Mouse (Mus musculus) heart, embryonic 15.5 days (tissue): ENCODE data around the gene Lima1. TPM values are rescaled to one million over a fixed set of nuclear protein-coding genes. Genes with fewer than 3 reads are reported as not detected.
"Not testable (repeated sequence)": the region's sequence is repeated elsewhere in the genome, so short reads cannot be mapped to it uniquely, and the experiment has no call there.

Experiments used
- ATAC-seq: fragments of 200-750 bp; cut with Nextera tagmentation; replicated peaks from 2 replicates; pipeline ENCODE4 v1.8.0; 2017; ENCODE audit warnings: low read depth, moderate TSS enrichment; ENCODE audit not compliant: insufficient number of reproducible peaks, insufficient read depth, low FRiP score
- H3K27ac ChIP-seq: fragments of 300-500 bp; sonication (generic); 2 replicates; pipeline ENCODE4 v1.5.1; 2015; ENCODE audit warnings: mild to moderate bottlenecking, inconsistent platforms
- H3K27me3 ChIP-seq: fragments of 300-500 bp; sonication (generic); 2 replicates; pipeline ENCODE4 v1.6.1; 2015; ENCODE audit warnings: inconsistent platforms
- H3K36me3 ChIP-seq: fragments of 300-500 bp; sonication (generic); 2 replicates; pipeline ENCODE4 v1.6.1; 2015; ENCODE audit warnings: mild to moderate bottlenecking, inconsistent platforms
- H3K4me1 ChIP-seq: fragments of 300-500 bp; sonication (generic); replicated peaks from 2 replicates; pipeline ENCODE4 v1.6.1; 2015; ENCODE audit warnings: inconsistent platforms
- H3K4me2 ChIP-seq: fragments of 300-500 bp; sonication (generic); 2 replicates; pipeline ENCODE4 v1.6.1; 2015; ENCODE audit warnings: inconsistent platforms, mild to moderate bottlenecking, moderate library complexity
- H3K4me3 ChIP-seq: fragments of 300-500 bp; sonication (generic); 2 replicates; pipeline ENCODE4 v1.5.1; 2015; ENCODE audit warnings: mild to moderate bottlenecking, inconsistent platforms
- H3K9ac ChIP-seq: fragments of 300-500 bp; sonication (generic); 2 replicates; pipeline ENCODE4 v1.6.1; 2015; ENCODE audit warnings: mild to moderate bottlenecking, inconsistent platforms
- H3K9me3 ChIP-seq: fragments of 300-500 bp; sonication (generic); replicated peaks from 2 replicates; pipeline ENCODE4 v1.6.1; 2016; ENCODE audit warnings: inconsistent platforms
- WGBS: fragments of 180-500 bp; shearing (Covaris S2); methylation state at CpG from one replicate; pipeline ENCODE4 v1.1.7; 2015; ENCODE audit warnings: mixed read lengths; 5-methylcytosine and 5-hydroxymethylcytosine counted together
- polyA plus RNA-seq: library from polyadenylated mRNA; unstranded; fragments of >200 nt; fragmentation: Nextera tagmentation; extraction: Ambion mirVana; gene quantifications from 2 replicates; pipeline ENCODE4 v1.2.1, GENCODE M21; 2015

Gene Lima1
- polyA plus RNA-seq = 17.9 and 23.9 TPM in 2 replicates

GRCm38 (mm10) chr15:99875334-99875869 lies at the start of gene Lima1:
Lima1 (minus strand) TSS chr15:99875456.
- H3K4me3 ChIP-seq = peak within 1 kb of the TSS; percentile 74
- WGBS = under 1% methylated on average over 38 of the region's 38 CpGs

GRCm38 (mm10) chr15:99919601-99920158 lies 44.4 kb upstream of the Lima1 start:
- Histone ChIP-seq H3K4me1 (no peaks in the 10 kb centered on the region), H3K9me3 (no peaks in the 10 kb centered on the region), H3K27me3 (no peaks in the 10 kb centered on the region), H3K36me3 (no peaks in the 10 kb centered on the region), H3K4me3 (no peak overlapping the region), H3K9ac (no peak overlapping the region), H3K4me2 (no peak overlapping the region), H3K27ac (no peak overlapping the region)
- 81% methylated on average over 15 of the region's 15 CpGs for WGBS
- no peak for ATAC-seq

More at GRCm38 (mm10) chr15:99875334-99875869, at the start of gene Lima1:
- H3K27me3 ChIP-seq = no peaks in the 10 kb centered on the region
- H3K4me1 ChIP-seq = peaks cover 17% of the 10 kb centered on the region
- H3K4me2 ChIP-seq = peak within 1 kb of the TSS; percentile 95
- H3K36me3 ChIP-seq = no peaks in the 10 kb centered on the region
- peak; percentile 95 for ATAC-seq
- peak within 1 kb of the TSS; percentile 78 for H3K27ac ChIP-seq
- peak within 1 kb of the TSS; percentile 65 for H3K9ac ChIP-seq
- H3K9me3 ChIP-seq = no peaks in the 10 kb centered on the region

- H3K36me3 ChIP-seq = no peaks in the 10 kb centered on the region
- WGBS = 73% methylated on average over 3 of the region's 3 CpGs
- H3K9ac ChIP-seq = no peak overlapping the region
- H3K4me3 ChIP-seq = no peak overlapping the region
- no peaks in the 10 kb centered on the region for H3K9me3 ChIP-seq
- no peak for ATAC-seq
- H3K27ac ChIP-seq = no peak overlapping the region
- no peak overlapping the region for H3K4me2 ChIP-seq
- H3K4me1 ChIP-seq = no peaks in the 10 kb centered on the region
- H3K27me3 ChIP-seq = no peaks in the 10 kb centered on the region
These were observed 42.0 kb upstream of the Lima1 start for GRCm38 (mm10) chr15:99917264-99917663.

- 63% methylated on average over 5 of the region's 5 CpGs for WGBS
- ATAC-seq = no peak
- no peak overlapping the region for H3K27ac ChIP-seq
- no peaks in the 10 kb centered on the region for H3K9me3 ChIP-seq
- no peaks in the 10 kb centered on the region for H3K4me1 ChIP-seq
- H3K4me3 ChIP-seq = no peak overlapping the region
- no peak overlapping the region for H3K9ac ChIP-seq
- no peak overlapping the region for H3K4me2 ChIP-seq
- H3K27me3 ChIP-seq = no peaks in the 10 kb centered on the region
- no peaks in the 10 kb centered on the region for H3K36me3 ChIP-seq
These were observed 39.4 kb upstream of the Lima1 start for GRCm38 (mm10) chr15:99914613-99915012.

- no peak overlapping the region for H3K4me3 ChIP-seq
- no peaks in the 10 kb centered on the region for H3K9me3 ChIP-seq
- no peaks in the 10 kb centered on the region for H3K4me1 ChIP-seq
- ATAC-seq = no peak
- no peak overlapping the region for H3K4me2 ChIP-seq
- H3K9ac ChIP-seq = no peak overlapping the region
- no peak overlapping the region for H3K27ac ChIP-seq
- no peaks in the 10 kb centered on the region for H3K36me3 ChIP-seq
- H3K27me3 ChIP-seq = no peaks in the 10 kb centered on the region
- 86% methylated on average over 4 of the region's 4 CpGs for WGBS
These were observed 36.5 kb upstream of the Lima1 start for GRCm38 (mm10) chr15:99911785-99912184.

GRCm38 (mm10) chr15:99909339-99909996 lies 34.2 kb upstream of the Lima1 start:
- 36% methylated on average over 14 of the region's 14 CpGs for WGBS
- not testable (repeated sequence) for H3K9ac ChIP-seq, H3K4me2 ChIP-seq, H3K9me3 ChIP-seq, H3K36me3 ChIP-seq, H3K4me3 ChIP-seq, H3K27ac ChIP-seq, ATAC-seq, H3K4me1 ChIP-seq, H3K27me3 ChIP-seq

- H3K9ac ChIP-seq = no peak overlapping the region
- H3K9me3 ChIP-seq = no peaks in the 10 kb centered on the region
- 0 out of 2 replicates have a peak, but pooled peaks cover 2% of the 10 kb centered on the region for H3K4me1 ChIP-seq
- no peaks in the 10 kb centered on the region for H3K36me3 ChIP-seq
- no peak overlapping the region for H3K4me3 ChIP-seq
- 58% methylated on average over 1 of the region's 1 CpGs for WGBS
- no peak for ATAC-seq
- no peak overlapping the region for H3K27ac ChIP-seq
- no peaks in the 10 kb centered on the region for H3K27me3 ChIP-seq
- H3K4me2 ChIP-seq = no peak overlapping the region
These were observed 32.3 kb upstream of the Lima1 start for GRCm38 (mm10) chr15:99907514-99907913.

- H3K27me3 ChIP-seq = no peaks in the 10 kb centered on the region
- H3K9ac ChIP-seq = no peak overlapping the region
- no peak overlapping the region for H3K4me2 ChIP-seq
- no peaks in the 10 kb centered on the region for H3K9me3 ChIP-seq
- H3K36me3 ChIP-seq = no peaks in the 10 kb centered on the region
- WGBS = 83% methylated on average over 4 of the region's 4 CpGs
- 0 out of 2 replicates have a peak, but pooled peaks cover 2% of the 10 kb centered on the region for H3K4me1 ChIP-seq
- no peak overlapping the region for H3K27ac ChIP-seq
- no peak for ATAC-seq
- no peak overlapping the region for H3K4me3 ChIP-seq
These were observed 31.8 kb upstream of the Lima1 start for GRCm38 (mm10) chr15:99907041-99907440.

GRCm38 (mm10) chr15:99904841-99905240 lies 29.6 kb upstream of the Lima1 start:
- Histone ChIP-seq H3K9ac (no peak overlapping the region), H3K9me3 (no peaks in the 10 kb centered on the region), H3K27me3 (no peaks in the 10 kb centered on the region), H3K36me3 (no peaks in the 10 kb centered on the region), H3K27ac (no peak overlapping the region), H3K4me1 (0 out of 2 replicates have a peak, but pooled peaks cover 2% of the 10 kb centered on the region), H3K4me2 (no peak overlapping the region), H3K4me3 (no peak overlapping the region)
- 81% methylated on average over 9 of the region's 9 CpGs for WGBS
- ATAC-seq = no peak

- WGBS = 3% methylated on average over 4 of the region's 4 CpGs
These were observed 29.1 kb upstream of the Lima1 start for GRCm38 (mm10) chr15:99904333-99904732.

GRCm38 (mm10) chr15:99903227-99903626 lies 28.0 kb upstream of the Lima1 start:
- WGBS = 74% methylated on average over 5 of the region's 5 CpGs
- Histone ChIP-seq H3K9ac (no peak overlapping the region), H3K4me2 (no peak overlapping the region), H3K4me1 (0 out of 2 replicates have a peak, but pooled peaks cover 2% of the 10 kb centered on the region), H3K27ac (no peak overlapping the region), H3K27me3 (no peaks in the 10 kb centered on the region), H3K36me3 (no peaks in the 10 kb centered on the region), H3K9me3 (no peaks in the 10 kb centered on the region), H3K4me3 (no peak overlapping the region)
- ATAC-seq = no peak

More at GRCm38 (mm10) chr15:99904333-99904732, 29.1 kb upstream of the Lima1 start:
- Histone ChIP-seq H3K4me1 (0 out of 2 replicates have a peak, but pooled peaks cover 2% of the 10 kb centered on the region), H3K4me3 (no peak overlapping the region), H3K36me3 (no peaks in the 10 kb centered on the region), H3K9me3 (no peaks in the 10 kb centered on the region), H3K27me3 (no peaks in the 10 kb centered on the region), H3K27ac (no peak overlapping the region), H3K9ac (no peak overlapping the region), H3K4me2 (no peak overlapping the region)
- peak; percentile 62; the same call in 1 of the 2 replicates for ATAC-seq
